Mouse (Mus musculus): ENCODE measurements at regions not wholly inside any gene's neighbourhood (a gene's known extent, or its start where the extent isn't known, plus 50 kb on each side); places are given as distances from the start of the nearest gene placed in this dataset.

DNA sequence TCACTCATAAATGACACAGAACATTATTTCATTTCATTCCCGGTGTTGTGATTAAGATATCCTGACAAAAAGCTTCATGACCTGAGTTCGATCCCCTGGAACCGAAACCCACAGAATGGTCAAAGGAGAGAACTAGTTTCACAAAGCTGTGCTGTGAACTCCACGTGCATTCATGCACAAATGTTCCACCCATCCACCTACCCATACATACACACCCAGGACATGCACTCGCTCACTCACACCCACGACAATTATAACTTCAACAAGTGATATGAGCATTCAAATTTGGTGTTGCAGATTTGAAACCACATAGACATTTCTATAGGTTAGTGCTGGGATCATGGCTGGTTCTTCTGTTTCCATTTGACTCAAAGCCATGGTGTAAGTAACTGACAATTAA lies 243.4 kb downstream of the Gm11361 start:
- no peak for TF ChIP-seq POLR2A (IDR thresholded peaks at IDR 0.05; ENCODE audit: extremely low read depth, insufficient read depth, low read length)
- TF ChIP-seq CTCF (IDR thresholded peaks at IDR 0.05; ENCODE audit: low read depth, low read length), result no peak
